Mouse (Mus musculus) testis, adult 2 months (tissue): ENCODE data around the gene Mindy3.

Source experiments
- CTCF ChIP-seq: fragments of 200-500 bp; IDR thresholded peaks from 2 replicates; pipeline ENCODE4 v1.5.1; 2012; ENCODE audit warnings: low read depth, mild to moderate bottlenecking, inconsistent platforms, low read length, moderate library complexity; ENCODE audit not compliant: control insufficient read depth, insufficient read depth, insufficient replicate concordance
- POLR2A ChIP-seq: fragments of 200-500 bp; IDR thresholded peaks from 2 replicates; pipeline ENCODE4 v1.6.1; 2012; ENCODE audit warnings: low read depth, mild to moderate bottlenecking, inconsistent platforms, low read length, moderate library complexity; ENCODE audit not compliant: control insufficient read depth

DNA sequence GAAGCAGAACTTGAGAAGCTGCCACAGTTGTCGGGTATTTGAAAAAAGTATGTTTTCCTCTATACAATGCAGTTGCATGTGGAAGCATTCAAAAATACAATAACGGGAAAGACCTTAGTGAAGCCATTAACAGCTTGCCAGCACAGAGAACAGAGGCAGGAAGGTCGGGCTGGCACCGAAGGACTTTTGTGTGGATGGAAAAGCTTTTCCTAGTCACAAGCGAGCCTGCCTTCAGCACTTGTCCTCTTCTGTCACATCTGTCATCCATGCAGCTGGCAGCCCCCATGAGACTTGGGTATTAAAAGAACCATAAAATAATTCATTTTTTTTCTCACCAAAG lies 90.2 kb downstream of the Mindy3 start:
- TF ChIP-seq CTCF (no peak), POLR2A (no peak)
